Mouse (Mus musculus) spleen, adult 2 months (tissue): Measurements from ENCODE around the gene Slc25a34. TPM values are rescaled to one million over a fixed set of nuclear protein-coding genes. Genes with fewer than 3 reads are reported as not detected.
A peak's percentile ranks its signal among the peaks of the same experiment; 100 is the strongest.

Source experiments
- DNase-seq, 2 experiments: peaks; one replicate each; pipeline versions ENCODE4 v3.0.0 to v3.0.0-alpha.2; 2012 to 2021; ENCODE audit warnings: low spot score in 2 of 2, low read depth in 1 of 2
- H3K27ac ChIP-seq: fragments of 200-500 bp; 2 replicates; pipeline ENCODE4 v1.5.1; 2012; ENCODE audit warnings: low read length, inconsistent platforms; ENCODE audit not compliant: insufficient read depth
- H3K27me3 ChIP-seq: fragments of 200-500 bp; 2 replicates; pipeline ENCODE4 v1.6.1; 2012; ENCODE audit warnings: mild to moderate bottlenecking, moderate library complexity, low read length, inconsistent platforms; ENCODE audit not compliant: control insufficient read depth, insufficient read depth
- H3K36me3 ChIP-seq: fragments of 200-500 bp; 2 replicates; pipeline ENCODE4 v1.6.1; 2012; ENCODE audit warnings: mild to moderate bottlenecking, low read length, inconsistent platforms; ENCODE audit not compliant: control insufficient read depth, insufficient read depth
- H3K4me1 ChIP-seq: fragments of 200-500 bp; 2 replicates; pipeline ENCODE4 v1.6.1; 2011; ENCODE audit warnings: inconsistent platforms; ENCODE audit not compliant: control insufficient read depth, insufficient read depth, insufficient read length
- H3K4me3 ChIP-seq: fragments of 200-500 bp; 2 replicates; pipeline ENCODE4 v1.5.1; 2011; ENCODE audit warnings: mild to moderate bottlenecking, inconsistent platforms; ENCODE audit not compliant: insufficient read depth, insufficient read length; ENCODE audit errors: extremely low read depth
- CTCF ChIP-seq: fragments of 200-500 bp; IDR thresholded peaks from 2 replicates; pipeline ENCODE4 v1.5.1; 2011; ENCODE audit warnings: mild to moderate bottlenecking, inconsistent platforms; ENCODE audit not compliant: insufficient read depth, insufficient read length, insufficient replicate concordance; ENCODE audit errors: extremely low read depth
- POLR2A ChIP-seq: fragments of 200-500 bp; IDR thresholded peaks from 2 replicates; pipeline ENCODE4 v1.6.1; 2011; ENCODE audit warnings: low read depth, low read length, inconsistent platforms
- WGBS: fragments of 180-500 bp; shearing (Covaris S2); methylation state at CpG from one replicate; pipeline ENCODE4 v1.1.7; 2018; 5-methylcytosine and 5-hydroxymethylcytosine counted together
- polyA plus RNA-seq: library from polyadenylated mRNA; depleted of rRNA; stranded (reverse); fragments of >200 nt; gene quantifications from 2 replicates; pipeline ENCODE4 v1.2.3, GENCODE M21; 2012

The Slc25a34 gene
- polyA plus RNA-seq, 1 experiment = 0.43 TPM

DNA sequence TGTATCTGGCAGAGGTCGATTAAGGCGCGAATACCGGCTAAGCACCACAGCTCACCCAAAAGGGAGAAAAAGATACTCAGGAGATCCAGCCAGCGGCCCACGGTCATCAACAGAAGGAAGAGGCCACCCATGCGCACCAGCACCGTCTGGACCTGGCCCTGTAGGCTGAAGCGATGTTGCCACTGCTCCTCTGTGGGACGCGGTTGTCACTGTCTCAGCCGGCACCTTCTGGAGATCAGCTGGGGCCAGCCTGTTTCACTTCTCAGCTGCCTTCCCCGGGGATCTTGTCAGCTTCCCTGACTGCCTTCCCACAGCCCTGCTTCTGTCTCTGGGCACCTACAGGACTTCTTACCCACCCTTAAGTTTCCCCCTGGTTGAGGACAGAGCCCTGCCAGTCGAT lies 8.7 kb downstream of the Slc25a34 start:
- WGBS = 89% methylated on average over 14 of the region's 14 CpGs
- Histone ChIP-seq H3K27me3 (no peaks in the 10 kb centered on the region; the same call in 1 of the 2 replicates), H3K4me1 (peaks cover 9% of the 10 kb centered on the region), H3K27ac (no peak overlapping the region), H3K4me3 (no peak overlapping the region), H3K36me3 (no peaks in the 10 kb centered on the region)
- TF ChIP-seq POLR2A = no peak
- TF ChIP-seq CTCF = no peak
- DNase-seq = no peak

DNA sequence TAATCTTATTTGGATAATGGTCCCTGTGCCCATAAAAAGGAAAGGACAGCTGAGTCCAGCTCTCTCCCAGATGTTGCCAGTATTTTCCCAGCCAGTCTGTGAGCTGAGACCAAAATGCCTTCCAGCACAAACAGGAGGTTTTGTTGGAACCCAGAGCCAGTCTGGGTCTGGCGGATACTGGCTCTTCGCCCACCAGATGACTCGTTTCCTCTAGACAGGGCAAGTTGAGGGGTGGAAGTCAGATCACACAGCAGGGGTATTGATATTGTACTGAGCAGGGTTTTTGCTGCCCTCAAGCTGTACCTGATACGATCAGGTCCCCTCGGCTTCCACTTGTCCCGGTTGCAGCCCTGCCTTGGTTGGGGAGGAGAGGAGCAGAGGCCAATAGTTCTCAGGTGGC lies 14.1 kb downstream of the Slc25a34 start:
- Histone ChIP-seq H3K27ac (no peak overlapping the region), H3K27me3 (no peaks in the 10 kb centered on the region), H3K4me1 (no peaks in the 10 kb centered on the region), H3K4me3 (no peak overlapping the region), H3K36me3 (no peaks in the 10 kb centered on the region)
- DNase-seq = no peak
- WGBS = 69% methylated on average over 6 of the region's 6 CpGs
- TF ChIP-seq CTCF (no peak), POLR2A (no peak)

DNA sequence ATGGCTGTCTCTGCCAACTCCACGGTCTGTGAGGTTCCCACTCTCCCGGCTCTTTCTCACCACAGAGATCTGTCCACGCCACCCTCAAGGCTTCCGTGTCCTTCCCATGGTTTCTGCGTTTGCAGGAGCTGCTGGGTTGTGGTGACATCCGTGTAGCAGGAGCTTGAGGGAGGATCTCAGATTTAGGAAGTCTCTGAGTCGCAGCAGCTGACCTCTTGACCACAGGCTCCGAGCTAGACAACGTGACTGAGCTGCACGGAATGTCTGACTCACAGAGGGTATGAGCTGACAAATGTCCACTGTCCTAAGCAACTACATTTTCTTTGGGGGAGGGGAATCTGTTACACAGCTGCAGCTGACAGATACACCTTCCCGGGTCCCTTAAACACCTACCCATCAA lies 17.8 kb downstream of the Slc25a34 start, which contains the start of gene Fblim1:
Gene Fblim1 (minus strand): TSS at position 236 of the 400 bp plus-strand sequence.
- Histone ChIP-seq H3K27me3 (no peaks in the 10 kb centered on the region), H3K27ac (peak within 1 kb of the TSS; percentile 46)
- DNase-seq = no peak

DNA sequence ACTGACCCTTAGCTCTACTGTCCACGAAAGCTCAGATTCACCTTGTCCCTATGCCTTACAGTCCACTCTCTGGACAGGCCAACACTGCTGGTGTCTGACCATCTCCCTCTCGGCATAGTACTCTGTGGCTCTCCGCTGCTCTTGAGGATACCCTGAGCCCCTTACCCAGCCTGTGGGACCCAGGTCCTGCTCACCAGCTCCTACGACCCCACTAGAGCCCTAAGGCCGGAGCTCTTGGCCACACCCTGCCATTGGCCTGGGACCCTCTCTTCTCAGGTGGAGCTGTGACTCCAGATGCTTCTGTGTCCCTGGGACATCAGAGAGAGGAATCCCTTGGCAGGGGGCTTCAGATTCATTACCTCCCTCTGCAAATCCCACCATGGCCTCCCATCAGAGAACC lies 18.2 kb downstream of the Slc25a34 start:
- H3K27me3 ChIP-seq = no peaks in the 10 kb centered on the region; the same call in 1 of the 2 replicates
- H3K4me1 ChIP-seq = no peaks in the 10 kb centered on the region
- 92% methylated on average over 5 of the region's 5 CpGs for WGBS
- H3K27ac ChIP-seq = peak overlapping the region; percentile 46; the same call in 1 of the 2 replicates
- peak overlapping the region; percentile 26 for H3K4me3 ChIP-seq
- H3K36me3 ChIP-seq = no peaks in the 10 kb centered on the region
- DNase-seq = no peak
- TF ChIP-seq CTCF (no peak), POLR2A (no peak)

More for the DNA sequence above, 17.8 kb downstream of the Slc25a34 start, which contains the start of gene Fblim1:
- H3K4me3 ChIP-seq = peak within 1 kb of the TSS; percentile 26
- no peaks in the 10 kb centered on the region for H3K4me1 ChIP-seq
- 83% methylated on average over 11 of the region's 11 CpGs for WGBS
- no peaks in the 10 kb centered on the region for H3K36me3 ChIP-seq
- TF ChIP-seq POLR2A (no peak), CTCF (no peak)

DNA sequence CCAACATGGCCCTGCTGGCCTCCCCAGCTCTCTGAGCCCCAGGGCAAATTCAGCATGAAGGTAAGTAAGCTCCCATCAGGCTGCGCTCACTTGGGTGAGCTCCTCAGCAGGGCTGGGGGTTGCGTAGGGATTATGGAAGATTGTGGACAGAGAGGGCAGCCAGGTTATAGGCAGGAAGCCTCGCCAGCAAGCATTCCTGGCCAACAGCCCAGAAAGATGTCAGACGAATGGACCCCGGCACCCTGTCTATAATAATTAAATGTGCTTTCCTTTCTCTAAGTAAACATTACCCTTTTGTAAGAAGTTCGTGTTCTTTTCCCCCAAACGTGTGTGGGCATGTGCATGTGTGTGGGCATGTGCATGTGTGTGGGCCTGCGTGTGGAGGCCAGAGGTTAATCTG lies 19.1 kb downstream of the Slc25a34 start:
- Histone ChIP-seq H3K4me1 (no peaks in the 10 kb centered on the region; the same call in 1 of the 2 replicates), H3K36me3 (no peaks in the 10 kb centered on the region), H3K27ac (no peak overlapping the region), H3K4me3 (no peak overlapping the region), H3K27me3 (peaks cover 4% of the 10 kb centered on the region)
- TF ChIP-seq CTCF (no peak), POLR2A (no peak)
- no peak for DNase-seq
- WGBS = 84% methylated on average over 8 of the region's 8 CpGs

DNA sequence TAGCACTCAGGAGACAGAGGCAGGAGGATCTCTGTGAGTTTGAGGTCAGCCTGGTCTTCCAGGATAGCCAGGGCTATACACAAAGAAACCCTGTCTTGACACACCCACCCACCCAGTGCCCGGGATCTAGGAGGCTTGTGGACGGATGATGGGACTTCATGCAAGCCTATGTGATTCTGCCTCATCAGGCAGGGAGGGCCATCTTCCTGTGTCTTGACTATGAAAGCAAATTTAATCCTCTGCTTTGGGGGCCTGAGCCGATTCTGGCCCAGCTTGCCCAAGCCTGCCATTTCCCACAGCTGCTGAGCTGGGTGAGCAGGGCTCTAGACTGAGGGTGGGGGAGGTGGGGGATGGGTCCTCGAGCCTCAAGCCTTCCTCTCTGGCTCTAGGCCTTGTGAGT lies 19.7 kb downstream of the Slc25a34 start:
- Histone ChIP-seq H3K36me3 (no peaks in the 10 kb centered on the region), H3K27me3 (peaks cover 10% of the 10 kb centered on the region), H3K4me1 (no peaks in the 10 kb centered on the region; the same call in 1 of the 2 replicates), H3K27ac (no peak overlapping the region), H3K4me3 (no peak overlapping the region)
- WGBS = 85% methylated on average over 4 of the region's 4 CpGs
- DNase-seq = no peak
- TF ChIP-seq POLR2A (no peak), CTCF (no peak)

DNA sequence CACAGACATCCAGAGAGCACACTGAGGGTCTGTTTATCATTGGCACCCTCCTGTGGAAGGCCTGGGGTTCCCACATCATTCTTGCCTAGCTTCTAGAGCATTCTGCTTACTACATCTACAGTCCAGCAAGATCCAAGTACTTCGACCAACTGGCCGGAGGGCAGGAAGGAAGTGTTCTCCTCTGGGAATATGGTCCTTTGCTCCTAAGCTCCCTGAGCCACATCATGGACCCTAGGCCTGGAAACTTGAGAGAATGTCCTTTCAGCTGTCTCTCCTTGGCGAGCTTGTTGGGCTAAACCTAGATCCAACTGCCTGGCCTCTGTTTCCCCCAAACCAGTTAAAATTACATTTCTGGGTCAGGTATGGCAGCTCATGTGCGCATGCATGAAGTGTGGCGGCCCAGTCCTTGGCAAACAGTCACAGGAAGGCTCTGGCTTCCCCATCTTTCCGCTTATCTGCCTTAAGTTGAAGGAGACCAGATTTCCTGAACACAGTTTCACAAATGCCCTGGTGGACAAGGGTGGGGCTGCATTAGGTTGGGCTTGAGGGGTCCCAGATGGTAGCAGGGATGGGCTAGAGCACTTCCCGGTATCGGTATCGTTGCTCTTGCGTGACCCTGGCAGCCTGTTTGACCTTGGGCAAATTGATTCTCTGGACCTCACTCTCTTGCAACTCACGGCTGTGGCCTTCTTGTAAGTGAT lies 20.9 kb downstream of the Slc25a34 start:
- no peak overlapping the region for H3K27ac ChIP-seq
- 74% methylated on average over 11 of the region's 11 CpGs for WGBS

More for the DNA sequence above, 20.9 kb downstream of the Slc25a34 start:
- Histone ChIP-seq H3K36me3 (no peaks in the 10 kb centered on the region), H3K27me3 (peaks cover 18% of the 10 kb centered on the region), H3K4me1 (no peaks in the 10 kb centered on the region; the same call in 1 of the 2 replicates), H3K4me3 (no peak overlapping the region)
- no peak for TF ChIP-seq POLR2A
- no peak for TF ChIP-seq CTCF
- DNase-seq = no peak
